Mouse (Mus musculus) intestine, embryonic 14.5 days (tissue): Measurements from ENCODE around the gene Jdp2. TPM values are rescaled to one million over a fixed set of nuclear protein-coding genes. Genes with fewer than 3 reads are reported as not detected.
"Not testable (repeated sequence)": the region's sequence is repeated elsewhere in the genome, so short reads cannot be mapped to it uniquely, and the experiment has no call there.

Source experiments
- ATAC-seq: fragments of 200-750 bp; cut with Nextera tagmentation; replicated peaks from 2 replicates; pipeline ENCODE4 v1.8.0; 2017; ENCODE audit warnings: low read depth, moderate number of reproducible peaks, moderate TSS enrichment, moderate library complexity; ENCODE audit not compliant: low FRiP score, low TSS enrichment
- DNase-seq: peaks from one replicate; pipeline ENCODE4 v3.0.0-alpha.2; 2018; ENCODE audit warnings: low spot score
- H3K27ac ChIP-seq: fragments of 300-500 bp; sonication (generic); 2 replicates; pipeline ENCODE4 v1.5.1; 2014; ENCODE audit warnings: low read depth, mild to moderate bottlenecking, control low read depth
- H3K27me3 ChIP-seq: fragments of 300-500 bp; sonication (generic); replicated peaks from 2 replicates; pipeline ENCODE4 v1.6.1; 2014; ENCODE audit warnings: low read length, control low read depth; ENCODE audit not compliant: control insufficient read depth, insufficient read depth
- H3K36me3 ChIP-seq: fragments of 300-500 bp; sonication (generic); 2 replicates; pipeline ENCODE4 v1.6.1; 2014; ENCODE audit warnings: low read length, control low read depth; ENCODE audit not compliant: control insufficient read depth, insufficient read depth
- H3K4me1 ChIP-seq: fragments of 300-500 bp; sonication (generic); replicated peaks from 2 replicates; pipeline ENCODE4 v1.6.1; 2014; ENCODE audit warnings: low read length, control low read depth, mixed read lengths; ENCODE audit not compliant: control insufficient read depth, insufficient read depth
- H3K4me2 ChIP-seq: fragments of 300-500 bp; sonication (generic); 2 replicates; pipeline ENCODE4 v1.6.1; 2014; ENCODE audit warnings: low read length
- H3K4me3 ChIP-seq: fragments of 300-500 bp; sonication (generic); 2 replicates; pipeline ENCODE4 v1.5.1; 2014; ENCODE audit warnings: low read depth, low read length, control low read depth, mixed read lengths
- H3K9ac ChIP-seq: fragments of 300-500 bp; sonication (generic); 2 replicates; pipeline ENCODE4 v1.6.1; 2014; ENCODE audit warnings: mild to moderate bottlenecking, low read length
- H3K9me3 ChIP-seq: fragments of 300-500 bp; sonication (generic); 2 replicates; pipeline ENCODE4 v1.6.1; 2016; ENCODE audit warnings: low read length, control low read depth; ENCODE audit not compliant: control insufficient read depth
- WGBS: fragments of 180-500 bp; shearing (Covaris S2); extraction: QIAGEN DNeasy Blood & Tissue Kit; methylation state at CpG from one replicate; pipeline ENCODE4 v1.1.7; 2014; 5-methylcytosine and 5-hydroxymethylcytosine counted together
- polyA plus RNA-seq: library from polyadenylated mRNA; unstranded; fragments of >200 nt; fragmentation: Nextera tagmentation; extraction: Ambion mirVana; gene quantifications from 2 replicates; pipeline ENCODE4 v1.2.1, GENCODE M21; 2014

Gene Jdp2
- polyA plus RNA-seq, 1 experiment from 2014 or later: 1.0 TPM

- no peak for ATAC-seq
- Histone ChIP-seq H3K27me3 (no peaks in the 10 kb centered on the region), H3K4me2 (no peak overlapping the region), H3K9me3 (0 out of 2 replicates have a peak, but pooled peaks cover 4% of the 10 kb centered on the region), H3K27ac (no peak overlapping the region), H3K9ac (no peak overlapping the region), H3K4me1 (no peaks in the 10 kb centered on the region), H3K4me3 (no peak overlapping the region), H3K36me3 (no peaks in the 10 kb centered on the region)
- no peak for DNase-seq
- 81% methylated on average over 1 of the region's 1 CpGs for WGBS
These were observed 49.1 kb downstream of the Jdp2 start for GRCm38 (mm10) chr12:85647955-85648354.

- DNase-seq: no peak
- Histone ChIP-seq H3K4me1 (no peaks in the 10 kb centered on the region), H3K36me3 (no peaks in the 10 kb centered on the region), H3K9me3 (no peaks in the 10 kb centered on the region), H3K4me2 (no peak overlapping the region), H3K4me3 (no peak overlapping the region), H3K9ac (no peak overlapping the region), H3K27me3 (no peaks in the 10 kb centered on the region), H3K27ac (no peak overlapping the region)
- 65% methylated on average over 2 of the region's 2 CpGs for WGBS
- ATAC-seq: no peak
These were observed 60.5 kb downstream of the Jdp2 start for GRCm38 (mm10) chr12:85659319-85659718.

DNA sequence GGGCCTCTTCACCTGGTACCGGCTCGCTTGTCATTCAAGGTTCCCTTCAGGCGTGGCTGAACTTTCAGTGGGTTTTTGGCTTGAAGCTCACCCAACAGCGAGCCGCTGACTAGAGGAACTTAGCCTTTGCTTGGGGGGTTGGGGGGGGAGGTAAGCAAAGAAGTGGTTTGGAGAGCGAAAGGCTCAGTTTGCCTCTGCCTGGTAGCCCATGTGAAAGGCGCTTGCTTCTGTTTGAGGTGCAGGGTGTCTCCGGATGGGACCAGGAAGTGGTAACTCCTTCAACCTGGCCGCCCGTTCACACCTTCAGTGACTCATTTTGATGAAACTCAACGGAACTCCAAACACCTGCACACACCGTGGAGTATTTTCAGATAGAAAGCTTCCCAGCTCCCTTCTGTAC lies 62.0 kb downstream of the Jdp2 start:
- Histone ChIP-seq H3K4me2 (no peak overlapping the region), H3K4me1 (no peaks in the 10 kb centered on the region), H3K4me3 (no peak overlapping the region), H3K9ac (no peak overlapping the region), H3K27ac (no peak overlapping the region), H3K36me3 (no peaks in the 10 kb centered on the region), H3K9me3 (no peaks in the 10 kb centered on the region), H3K27me3 (no peaks in the 10 kb centered on the region)
- ATAC-seq (no peak), DNase-seq (no peak)
- 92% methylated on average over 12 of the region's 12 CpGs for WGBS

- not testable (repeated sequence) for H3K27ac ChIP-seq, H3K9ac ChIP-seq, DNase-seq, H3K36me3 ChIP-seq, H3K4me1 ChIP-seq, ATAC-seq, H3K4me3 ChIP-seq, H3K27me3 ChIP-seq, H3K9me3 ChIP-seq, H3K4me2 ChIP-seq
- WGBS: 80% methylated on average over 8 of the region's 8 CpGs
These were observed 63.4 kb downstream of the Jdp2 start for GRCm38 (mm10) chr12:85662232-85662631.

DNA sequence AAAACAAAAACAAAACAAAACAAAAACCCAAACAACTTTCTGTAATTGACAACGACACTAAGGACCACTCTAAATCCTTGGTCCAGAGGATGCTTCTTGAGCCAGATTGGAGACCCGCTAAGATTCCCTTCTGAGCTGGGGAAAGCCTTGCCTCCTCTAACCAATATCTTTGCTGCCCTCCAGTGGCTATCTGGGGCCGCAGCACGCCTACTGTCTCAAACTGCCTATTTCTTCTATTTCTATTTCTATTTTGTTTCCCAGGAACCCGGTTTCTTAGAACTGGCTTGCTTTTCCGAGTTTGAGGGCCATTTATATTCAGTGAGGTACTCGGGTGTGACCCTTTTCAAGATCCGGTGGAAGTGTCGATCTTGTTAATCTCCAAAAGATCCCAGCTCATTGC lies 64.1 kb downstream of the Jdp2 start:
- no peaks in the 10 kb centered on the region for H3K4me1 ChIP-seq
- 19% methylated on average over 9 of the region's 9 CpGs for WGBS
- H3K4me3 ChIP-seq: no peak overlapping the region
- H3K27me3 ChIP-seq: no peaks in the 10 kb centered on the region
- no peak overlapping the region for H3K4me2 ChIP-seq
- H3K27ac ChIP-seq: no peak overlapping the region
- H3K36me3 ChIP-seq: no peaks in the 10 kb centered on the region
- DNase-seq: peak; percentile 85
- H3K9me3 ChIP-seq: no peaks in the 10 kb centered on the region
- 0 out of 2 replicates have a peak, but pooled peaks have one; percentile 58 for ATAC-seq
- no peak overlapping the region for H3K9ac ChIP-seq

- H3K4me1 ChIP-seq: no peaks in the 10 kb centered on the region; the same call in 1 of the 2 replicates
- DNase-seq (no peak), ATAC-seq (no peak)
- no peak overlapping the region for H3K4me2 ChIP-seq
- H3K27ac ChIP-seq: no peak overlapping the region
- 0 out of 2 replicates have a peak, but pooled peaks cover 2% of the 10 kb centered on the region for H3K9me3 ChIP-seq
- H3K9ac ChIP-seq: no peak overlapping the region
- H3K27me3 ChIP-seq: no peaks in the 10 kb centered on the region
- WGBS: 85% methylated on average over 8 of the region's 8 CpGs
- no peak overlapping the region for H3K4me3 ChIP-seq
- H3K36me3 ChIP-seq: no peaks in the 10 kb centered on the region
These were observed 67.3 kb downstream of the Jdp2 start for GRCm38 (mm10) chr12:85666112-85666511.

DNA sequence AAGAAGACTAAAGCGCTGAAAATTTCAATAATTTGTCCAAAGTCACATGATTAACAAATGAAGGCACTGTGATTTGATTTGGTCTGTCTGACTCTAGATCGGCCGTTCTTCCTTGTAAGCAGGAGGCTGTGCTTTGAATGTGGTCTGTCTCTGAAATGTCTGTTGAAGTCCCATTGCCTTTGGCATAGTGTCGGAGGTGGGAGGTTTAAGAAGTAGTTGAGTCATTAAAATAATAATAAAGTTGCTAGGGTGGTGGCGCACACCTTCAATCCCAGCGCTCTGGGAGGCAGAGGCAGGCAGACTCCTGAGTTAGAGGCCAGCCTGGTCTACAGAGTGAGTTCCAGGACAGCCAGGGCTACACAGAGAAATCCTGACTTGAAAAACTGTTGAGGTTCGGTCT lies 68.2 kb downstream of the Jdp2 start:
- Histone ChIP-seq H3K36me3 (no peaks in the 10 kb centered on the region), H3K9ac (no peak overlapping the region), H3K4me1 (no peaks in the 10 kb centered on the region; the same call in 1 of the 2 replicates), H3K27me3 (no peaks in the 10 kb centered on the region), H3K4me2 (no peak overlapping the region), H3K4me3 (no peak overlapping the region), H3K27ac (no peak overlapping the region), H3K9me3 (0 out of 2 replicates have a peak, but pooled peaks cover 2% of the 10 kb centered on the region)
- ATAC-seq: no peak
- WGBS: 93% methylated on average over 7 of the region's 7 CpGs
- no peak for DNase-seq

DNA sequence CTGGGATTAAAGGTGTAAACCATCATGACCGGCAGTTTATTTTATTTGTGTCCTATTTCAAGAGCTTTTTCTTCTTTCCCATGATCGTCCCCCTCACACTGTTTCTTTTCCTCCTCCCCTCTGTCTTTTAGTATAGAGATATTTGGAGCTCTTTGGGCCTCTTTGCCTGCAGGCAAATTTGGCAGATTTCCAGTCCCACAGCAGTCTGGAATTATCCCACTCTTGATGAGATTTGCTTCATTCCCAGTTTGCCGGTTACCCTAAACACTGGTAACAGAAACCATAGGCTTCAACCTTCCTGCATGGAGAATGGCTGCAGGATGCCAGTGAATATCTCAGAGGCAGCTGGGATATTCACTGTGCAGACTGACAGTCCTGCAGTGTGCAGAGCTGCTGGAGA lies 69.9 kb downstream of the Jdp2 start:
- Histone ChIP-seq H3K9ac (no peak overlapping the region), H3K4me1 (no peaks in the 10 kb centered on the region; the same call in 1 of the 2 replicates), H3K36me3 (no peaks in the 10 kb centered on the region), H3K27me3 (no peaks in the 10 kb centered on the region), H3K4me2 (no peak overlapping the region), H3K9me3 (0 out of 2 replicates have a peak, but pooled peaks cover 2% of the 10 kb centered on the region), H3K27ac (peak overlapping the region; percentile 33; the same call in 1 of the 2 replicates), H3K4me3 (no peak overlapping the region)
- ATAC-seq: no peak
- 32% methylated on average over 3 of the region's 3 CpGs for WGBS
- no peak for DNase-seq

DNA sequence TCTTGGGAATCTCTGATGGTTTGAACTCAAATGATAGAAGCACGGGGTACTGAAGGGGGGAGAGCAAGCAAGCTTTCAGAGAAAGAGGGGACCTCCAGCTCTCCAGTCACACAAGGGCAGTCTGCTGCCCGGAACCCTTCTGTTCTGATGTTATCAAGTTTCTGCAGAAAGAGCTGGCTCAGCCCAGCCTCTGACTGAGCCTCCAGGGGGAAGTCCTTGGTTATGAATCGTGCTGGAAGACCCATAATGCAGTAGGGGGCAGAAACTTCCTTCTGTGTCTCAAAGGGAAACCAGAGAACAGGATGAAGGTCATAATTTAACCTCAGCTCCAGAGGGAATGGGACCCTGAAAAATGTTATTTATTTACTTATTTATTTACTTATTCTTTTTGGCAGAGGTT lies 71.3 kb downstream of the Jdp2 start:
- no peak overlapping the region for H3K4me3 ChIP-seq

More for the DNA sequence above, 71.3 kb downstream of the Jdp2 start:
- ATAC-seq (no peak), DNase-seq (no peak)
- Histone ChIP-seq H3K27ac (no peak overlapping the region), H3K4me1 (no peaks in the 10 kb centered on the region; the same call in 1 of the 2 replicates), H3K9me3 (0 out of 2 replicates have a peak, but pooled peaks cover 2% of the 10 kb centered on the region), H3K9ac (no peak overlapping the region), H3K27me3 (no peaks in the 10 kb centered on the region), H3K36me3 (no peaks in the 10 kb centered on the region), H3K4me2 (no peak overlapping the region)
- 69% methylated on average over 3 of the region's 3 CpGs for WGBS
